11 mouse cellular contexts compared by ENCODE assay signal in the genomic region with DNA sequence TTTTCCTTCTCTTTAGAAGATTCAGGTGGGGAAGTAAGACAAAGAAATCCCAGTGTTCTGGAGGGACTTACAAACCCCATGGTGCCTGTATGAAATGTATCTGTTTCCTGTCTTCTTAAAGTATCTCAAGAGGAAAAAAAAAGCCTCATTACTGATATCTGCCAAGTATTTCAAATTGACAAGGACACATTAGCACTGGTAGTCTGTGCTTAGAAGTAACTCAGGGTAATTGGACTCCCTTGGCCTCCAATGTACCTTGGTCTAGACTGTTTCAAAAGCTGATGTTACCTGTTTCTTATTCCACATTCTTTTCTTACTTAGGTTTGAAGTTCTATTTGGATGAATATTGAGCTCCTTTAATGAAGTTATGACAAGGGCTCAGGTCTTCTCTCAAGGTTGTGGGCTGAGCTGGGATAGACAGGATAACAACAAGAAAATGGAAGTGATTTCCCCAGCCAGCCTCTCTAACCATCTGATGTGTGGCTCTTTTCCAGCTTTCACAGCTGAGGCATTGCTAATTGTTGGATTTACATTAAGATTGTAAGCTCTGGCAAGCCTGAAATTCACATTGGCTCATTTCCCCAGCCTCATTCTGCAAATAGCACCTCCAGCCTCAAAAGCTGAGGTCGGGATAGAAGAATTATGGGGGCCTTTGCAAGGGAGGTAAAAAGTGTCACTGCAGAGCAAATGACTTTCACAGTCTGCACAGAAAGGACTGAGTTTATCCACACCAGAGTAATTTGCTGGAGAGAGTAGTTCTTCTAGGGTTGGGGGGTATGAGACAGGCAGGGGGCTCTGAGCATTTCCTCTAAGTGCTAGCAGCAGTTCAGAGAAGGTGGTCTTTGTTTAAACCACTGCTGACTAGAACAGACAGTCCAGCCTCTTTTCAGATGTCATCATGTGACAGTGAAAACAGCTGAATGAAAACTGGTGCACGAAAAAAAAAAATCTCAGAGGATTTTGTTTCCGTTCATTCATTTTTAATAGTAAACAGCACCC.
DNase-seq lines count a peak whose midpoint lies in the region; ATAC-seq lines count a peak whose summit lies in the region.
"Had no signal": no experiment of that assay in that cellular context is flagged by ENCODE, and none has a peak within 500 bp of the region (broad histone marks: within the 10 kb centered on the region; RNA-seq: fewer than 3 reads in every experiment).

No protein-coding gene starts in this region.

- ATAC-seq in forebrain, embryonic 12.5 days (ENCODE audit: low FRiP score) = no peak
- ATAC-seq in neural tube, embryonic 15.5 days (ENCODE audit: low FRiP score) = peak; percentile 28; the same call in 1 of the 2 replicates
- no peak for ATAC-seq in erythroblast, adult 5-6 weeks (replicated peaks; ENCODE audit: low FRiP score, poor library complexity, severe bottlenecking)

- WGBS in forebrain, embryonic 12.5 days = 45% methylated on average over 3 of the region's 3 CpGs
- 29% methylated on average over 3 of the region's 3 CpGs for WGBS in neural tube, embryonic 15.5 days

- H3K9ac ChIP-seq in forebrain, embryonic 12.5 days = no peak overlapping the region
- H3K9ac ChIP-seq in neural tube, embryonic 15.5 days (replicated peaks) = no peak overlapping the region
- H3K9ac ChIP-seq: liver, embryonic 14.5 days had no signal

- H3K9me3 ChIP-seq in forebrain, embryonic 12.5 days = no peaks in the 10 kb centered on the region
- no peaks in the 10 kb centered on the region for H3K9me3 ChIP-seq in neural tube, embryonic 15.5 days (replicated peaks)

- peak; percentile 9 to 16 for DNase-seq in frontal cortex, postnatal 10 days (ENCODE audit: low spot score in 2 of 2)
- peak; percentile 24 to 53 for DNase-seq in left cerebral cortex, adult 18-20 months (ENCODE audit: low spot score in 2 of 2)
- no peak for DNase-seq in kidney, adult 9 months
- no peak for DNase-seq in retina, embryonic 14.5 days (ENCODE audit: low spot score)
- DNase-seq: adrenal gland, postnatal 25 days; gastrocnemius, postnatal 14 days had no signal

- H3K27me3 ChIP-seq in forebrain, embryonic 12.5 days = no peaks in the 10 kb centered on the region
- H3K27me3 ChIP-seq in neural tube, embryonic 15.5 days (replicated peaks) = no peaks in the 10 kb centered on the region

- H3K4me3 ChIP-seq in forebrain, embryonic 12.5 days (replicated peaks) = no peak overlapping the region
- H3K4me3 ChIP-seq in neural tube, embryonic 15.5 days (replicated peaks) = no peak overlapping the region

- H3K36me3 ChIP-seq in forebrain, embryonic 12.5 days (replicated peaks) = no peaks in the 10 kb centered on the region
- no peaks in the 10 kb centered on the region for H3K36me3 ChIP-seq in neural tube, embryonic 15.5 days
- H3K36me3 ChIP-seq: G1E had no signal

- peaks cover 42% of the 10 kb centered on the region for H3K4me1 ChIP-seq in forebrain, embryonic 12.5 days
- H3K4me1 ChIP-seq in neural tube, embryonic 15.5 days = peaks cover 17% of the 10 kb centered on the region

- H3K4me2 ChIP-seq in forebrain, embryonic 12.5 days = no peak overlapping the region
- no peak overlapping the region for H3K4me2 ChIP-seq in neural tube, embryonic 15.5 days

- peak overlapping the region; percentile 69 for H3K27ac ChIP-seq in forebrain, embryonic 12.5 days
- H3K27ac ChIP-seq in neural tube, embryonic 15.5 days (replicated peaks) = peak overlapping the region; percentile 34; the same call in 1 of the 2 replicates
- H3K27ac ChIP-seq: liver, embryonic 14.5 days had no signal

Comparison
In these comparisons a context has a peak if more than half of its experiments do, and no peak if none do; other contexts are left out.
1. DNase-seq: peak in frontal cortex, postnatal 10 days (2 of 2) and left cerebral cortex, adult 18-20 months (2 of 2); none in kidney, adult 9 months (single experiment) and retina, embryonic 14.5 days (single experiment).